Mouse (Mus musculus) Muller cell, postnatal 12 days (primary cell): Measurements from ENCODE around the gene Cacna2d1.

ENCODE experiments used
- DNase-seq: peaks from one replicate; pipeline ENCODE4 v3.0.0-alpha.2; 2015; ENCODE audit errors: inconsistent ontology term

The Cacna2d1 gene

DNA sequence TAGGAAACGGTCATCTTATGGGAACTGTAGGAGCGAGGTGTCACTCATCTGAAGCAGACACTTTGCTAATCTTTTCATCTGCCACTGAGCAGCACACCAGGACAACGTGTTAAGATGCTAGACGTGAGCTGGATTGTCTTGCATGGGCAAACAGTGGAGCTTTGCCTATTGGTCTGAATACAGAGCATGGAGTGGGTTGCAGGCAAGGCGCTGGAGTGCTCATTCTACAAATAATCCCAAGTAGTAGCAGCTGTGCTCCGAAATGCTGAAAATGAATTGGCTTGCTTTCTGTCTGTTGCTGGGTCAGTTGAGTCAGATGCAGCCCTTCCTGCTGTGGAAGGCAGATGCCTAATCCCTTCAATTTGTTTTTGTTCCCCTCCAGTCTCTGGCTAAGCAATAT lies 330.9 kb downstream of the Cacna2d1 start:
- DNase-seq: peak; percentile 16

DNA sequence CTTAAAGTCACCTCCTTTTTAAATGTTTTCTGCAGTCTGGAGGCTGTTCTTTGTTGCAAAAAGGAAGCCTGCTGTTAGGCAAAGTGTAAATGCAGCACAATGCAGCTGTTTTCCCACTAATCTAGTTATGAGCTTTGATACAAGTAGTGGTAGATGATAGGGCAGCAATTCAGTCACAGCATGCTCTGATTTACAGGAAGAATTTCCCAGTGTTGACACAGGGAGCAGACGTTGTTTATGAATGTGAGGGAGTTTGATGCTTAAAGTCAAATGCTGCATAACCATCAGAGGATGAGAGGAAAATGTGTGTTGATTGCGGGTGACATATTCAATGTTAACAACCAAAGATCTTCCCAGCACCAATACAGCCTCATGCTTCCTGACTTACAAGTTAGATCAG lies 342.6 kb downstream of the Cacna2d1 start:
- DNase-seq: no peak

DNA sequence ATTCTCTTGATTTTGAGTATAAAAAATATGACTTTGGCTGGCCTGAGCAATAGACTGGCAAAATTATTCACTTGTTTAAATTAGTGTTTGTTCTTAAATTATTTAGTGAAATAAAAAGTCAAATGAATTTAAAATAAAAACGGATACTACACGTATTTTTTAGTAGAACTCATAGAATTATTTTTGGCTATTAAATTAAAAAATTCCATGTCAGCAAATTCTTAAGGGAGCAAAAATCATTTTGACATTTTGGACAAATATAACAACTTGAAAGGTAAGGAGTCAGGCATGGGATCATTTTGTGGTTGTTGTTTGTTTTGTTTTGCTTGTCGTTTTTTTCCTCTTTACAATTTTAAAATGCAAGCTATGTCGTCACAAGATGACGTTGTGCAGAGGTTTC lies 346.7 kb downstream of the Cacna2d1 start:
- no peak for DNase-seq

DNA sequence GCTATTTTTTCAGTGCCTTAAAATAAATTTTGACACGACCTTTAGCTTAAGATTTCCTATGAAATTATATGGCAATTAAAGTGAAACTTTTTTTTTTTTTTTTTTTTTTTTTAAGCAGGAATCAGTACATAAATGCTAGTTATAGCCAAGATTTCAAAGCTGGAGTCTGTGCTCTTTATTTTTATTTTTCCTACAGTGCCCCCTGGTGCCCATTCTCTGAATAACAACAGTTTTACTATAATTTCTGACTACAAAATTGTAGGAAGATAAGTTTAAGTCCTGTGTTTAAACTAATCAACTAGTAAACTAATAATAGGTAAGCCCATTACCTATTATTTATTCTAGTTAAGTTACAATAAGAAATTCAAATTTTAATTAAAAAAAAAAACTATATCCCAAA lies 358.7 kb downstream of the Cacna2d1 start:
- DNase-seq: peak; percentile 27

DNA sequence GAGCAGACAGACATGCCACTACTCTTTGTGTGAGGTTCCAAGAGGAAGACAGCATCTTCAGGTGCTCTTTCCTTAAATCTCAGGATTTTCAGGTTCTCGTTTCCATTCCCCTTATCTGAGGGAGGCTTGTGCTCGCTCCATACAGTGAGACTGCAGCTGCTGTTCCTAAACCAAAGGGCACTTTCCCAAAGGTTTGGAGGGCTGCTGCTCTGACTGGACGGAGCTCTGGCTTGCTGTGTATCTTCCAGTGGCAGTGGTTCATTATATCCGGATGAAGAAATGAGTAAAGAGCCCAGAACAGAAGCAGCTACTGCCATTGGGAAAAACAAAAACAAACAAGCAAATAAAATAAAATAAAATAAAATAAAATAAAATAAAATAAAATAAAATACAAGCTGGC lies 359.3 kb downstream of the Cacna2d1 start:
- no peak for DNase-seq

DNA sequence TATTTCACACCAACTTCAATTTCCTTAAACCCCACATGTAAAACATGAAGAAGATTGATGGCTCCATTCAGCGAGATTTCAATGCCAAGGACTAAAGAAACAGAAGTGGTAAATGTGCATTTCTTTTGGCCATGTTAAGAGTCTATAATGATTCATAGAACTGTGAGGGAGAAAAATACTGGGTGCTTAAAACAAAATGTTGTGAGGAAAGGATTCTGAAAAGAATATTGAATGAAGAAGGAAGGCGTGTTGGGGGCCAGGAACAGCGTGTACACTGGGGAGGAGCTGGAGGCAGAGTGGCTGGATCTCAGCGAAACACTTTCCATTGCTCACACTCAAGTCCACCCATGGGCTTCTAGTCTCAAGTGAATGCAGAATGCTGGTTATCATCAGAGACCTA lies 360.2 kb downstream of the Cacna2d1 start:
- DNase-seq: no peak

DNA sequence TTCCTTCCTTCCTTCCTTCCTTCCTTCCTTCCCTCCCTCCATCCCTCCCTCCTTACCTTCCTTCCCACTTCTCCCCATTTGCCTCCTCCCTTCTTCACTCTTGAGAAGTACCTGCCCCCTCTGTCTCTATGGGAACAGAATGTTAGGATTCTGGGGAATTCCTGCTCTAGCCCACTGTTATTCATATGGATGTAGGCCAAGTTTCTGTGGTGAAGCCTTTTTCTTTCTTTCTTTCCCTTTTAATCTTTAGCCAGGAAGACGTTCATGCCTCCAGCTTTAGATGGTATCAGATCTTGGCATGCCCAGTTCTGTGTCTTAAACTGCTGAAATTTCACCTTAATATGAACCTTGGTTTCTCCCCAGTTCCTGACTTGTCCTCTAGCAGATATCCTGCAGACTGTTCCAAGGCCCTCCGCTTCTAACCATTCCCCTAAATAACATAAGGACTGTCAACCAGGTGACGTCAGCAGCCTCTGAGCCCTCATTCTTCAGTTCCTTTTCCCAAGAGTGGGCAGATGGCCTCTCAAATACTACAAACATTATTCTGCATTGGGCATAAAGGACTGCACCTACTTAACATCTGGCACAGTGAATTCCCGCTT lies 362.8 kb downstream of the Cacna2d1 start:
- peak; percentile 73 for DNase-seq

DNA sequence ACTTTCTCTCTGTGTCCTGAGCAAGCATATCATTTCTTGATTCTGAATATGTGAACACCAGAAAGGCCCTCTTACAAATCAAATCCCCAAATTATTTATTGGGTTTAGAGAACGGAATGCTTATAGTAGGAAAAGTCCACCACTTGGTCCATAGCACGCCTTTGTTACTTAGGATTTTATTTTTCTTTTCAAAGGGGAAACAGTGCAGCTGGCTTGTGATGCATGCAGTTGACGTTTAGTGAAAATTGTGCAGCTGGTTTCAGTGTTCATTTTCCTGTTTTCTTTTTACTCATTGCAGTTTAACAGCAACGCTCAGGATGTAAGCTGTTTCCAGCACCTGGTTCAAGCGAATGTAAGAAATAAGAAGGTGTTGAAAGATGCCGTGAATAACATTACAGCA lies 365.1 kb downstream of the Cacna2d1 start:
- DNase-seq: no peak

DNA sequence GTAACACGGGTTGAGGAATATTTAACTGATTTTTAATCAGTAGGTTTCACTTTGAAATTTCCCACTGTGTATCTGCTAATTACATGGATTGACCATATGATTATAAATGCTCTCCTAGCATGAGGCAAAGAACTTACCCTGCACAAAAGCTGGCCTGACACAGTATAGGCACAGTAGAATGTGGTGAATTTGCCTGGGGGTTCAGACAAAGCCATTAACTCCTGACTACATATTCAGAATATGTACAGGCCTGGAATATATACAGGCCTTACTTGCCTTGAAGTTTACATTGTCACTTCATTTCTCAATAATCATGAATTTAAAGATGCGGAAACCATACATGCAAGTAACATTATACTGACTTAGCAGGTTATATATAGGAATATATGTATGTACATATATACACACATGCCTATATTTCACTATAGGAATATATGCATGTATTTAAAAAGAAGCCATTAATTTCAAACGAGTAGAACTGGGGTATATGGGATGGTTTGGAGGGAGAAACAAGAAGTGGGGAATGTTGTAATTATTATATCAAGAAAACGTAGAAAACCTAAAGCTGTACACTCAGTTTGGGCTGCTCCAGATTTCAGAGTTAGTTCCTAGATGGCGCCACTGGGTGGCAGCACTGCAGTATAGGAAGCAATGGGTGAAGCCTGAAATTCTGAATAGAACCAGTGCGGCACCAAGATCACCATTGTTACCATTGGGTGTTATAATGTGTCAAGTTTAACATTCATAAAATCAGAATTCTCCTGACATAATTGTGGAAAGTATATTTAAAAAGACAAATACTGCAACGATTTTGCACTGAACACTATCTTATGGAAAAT lies 374.9 kb downstream of the Cacna2d1 start:
- peak; percentile 46 for DNase-seq

DNA sequence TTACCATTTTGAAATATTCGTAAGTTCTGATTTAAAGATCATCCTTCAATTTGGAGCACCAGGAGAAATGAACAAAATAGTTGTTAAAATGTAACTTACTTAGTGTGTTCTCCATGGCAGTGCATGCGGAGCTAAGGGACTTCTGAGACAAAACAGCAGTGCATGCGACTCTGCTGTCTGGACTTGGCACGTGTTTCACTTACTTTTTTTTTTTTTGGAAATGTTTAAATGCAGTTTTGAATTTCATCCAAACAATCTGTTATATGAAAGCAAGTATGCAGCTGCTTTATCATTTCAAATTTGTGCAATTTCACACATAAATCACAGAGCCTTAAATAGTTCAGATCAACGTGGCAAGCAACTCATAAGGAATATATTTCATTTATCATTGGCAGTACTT lies 379.8 kb downstream of the Cacna2d1 start:
- no peak for DNase-seq

DNA sequence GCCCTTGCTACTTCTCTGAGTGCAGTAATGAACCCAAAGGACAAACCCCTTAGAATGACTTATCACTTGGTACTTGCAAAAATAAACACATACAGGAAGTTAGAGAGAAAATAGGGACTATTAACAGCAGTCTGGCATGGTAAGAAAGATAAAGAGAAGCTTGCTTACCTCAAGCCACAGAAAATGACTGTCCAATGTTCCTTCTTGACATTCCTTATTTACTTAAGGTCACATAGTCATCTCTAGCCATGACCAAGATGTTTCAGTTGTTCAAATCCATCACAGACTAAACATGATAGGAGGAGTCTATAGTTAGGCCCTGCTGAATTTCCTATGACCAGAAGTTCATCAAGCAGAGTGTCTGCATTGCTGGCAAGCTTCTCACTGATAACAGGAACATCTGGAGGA lies 381.5 kb downstream of the Cacna2d1 start:
- no peak for DNase-seq

DNA sequence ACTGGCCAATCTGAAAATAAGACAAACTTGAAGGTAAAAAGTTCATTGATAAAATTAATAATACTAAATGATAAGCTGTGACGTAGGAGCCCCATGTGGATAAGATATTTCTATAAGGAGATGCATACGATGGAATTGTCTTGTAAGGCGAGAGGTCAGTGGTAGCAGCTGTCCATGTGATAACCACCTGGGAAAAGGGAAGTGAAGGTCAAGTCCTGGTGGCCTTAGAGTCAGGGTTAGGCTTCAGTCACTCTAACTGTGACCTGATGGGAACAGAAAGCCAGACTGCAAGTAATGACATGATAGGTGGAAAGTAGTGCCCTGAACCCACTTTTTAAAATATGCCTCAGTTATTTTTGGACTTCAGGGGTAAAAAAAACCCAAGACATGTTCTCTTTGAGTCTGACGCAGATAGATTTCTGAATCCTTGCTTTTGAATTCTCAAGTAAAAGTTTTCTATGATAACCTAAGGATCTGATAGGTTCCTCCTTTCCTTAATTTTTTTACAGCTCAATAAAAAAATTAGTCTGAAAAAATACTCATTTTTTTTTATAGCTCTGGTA lies 383.3 kb downstream of the Cacna2d1 start:
- no peak for DNase-seq

DNA sequence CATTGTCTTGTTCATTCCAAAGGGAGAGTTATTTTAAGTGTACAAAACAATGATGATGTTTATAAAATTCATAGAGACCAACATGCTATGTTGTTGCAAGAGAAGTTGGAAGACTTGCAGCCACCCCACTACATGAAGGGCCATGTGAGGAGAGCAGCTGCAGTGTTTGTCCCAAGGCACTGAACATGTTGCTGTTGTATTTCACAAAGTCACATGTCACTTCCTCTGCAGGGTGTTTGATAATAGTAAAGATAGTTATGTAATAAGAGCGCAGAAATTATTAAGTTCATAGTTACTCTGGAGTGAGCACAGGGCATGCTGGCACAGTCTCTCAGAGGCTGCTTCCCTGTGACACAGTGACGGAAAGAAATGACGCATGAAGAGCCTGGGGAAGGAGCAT lies 392.1 kb downstream of the Cacna2d1 start:
- DNase-seq: no peak

DNA sequence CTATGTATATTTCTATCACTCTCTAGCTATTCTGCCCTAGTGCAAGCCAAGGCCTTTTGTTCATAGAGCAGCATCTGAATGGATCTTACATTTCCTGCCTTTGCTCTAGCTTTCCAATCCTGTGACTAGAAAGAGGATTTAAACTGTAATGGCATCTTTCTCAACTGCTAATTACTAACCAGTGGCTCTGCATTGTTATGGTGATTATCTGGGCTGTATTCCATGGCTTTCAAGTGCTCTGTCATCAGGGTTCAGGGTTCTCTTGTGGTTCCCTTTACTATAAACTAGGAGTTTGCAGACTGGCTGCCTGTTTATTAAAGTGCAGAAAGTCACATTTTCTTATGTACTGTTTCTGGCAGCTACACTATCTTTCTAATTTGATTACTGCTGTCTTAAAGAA lies 410.9 kb downstream of the Cacna2d1 start:
- peak; percentile 52 for DNase-seq

DNA sequence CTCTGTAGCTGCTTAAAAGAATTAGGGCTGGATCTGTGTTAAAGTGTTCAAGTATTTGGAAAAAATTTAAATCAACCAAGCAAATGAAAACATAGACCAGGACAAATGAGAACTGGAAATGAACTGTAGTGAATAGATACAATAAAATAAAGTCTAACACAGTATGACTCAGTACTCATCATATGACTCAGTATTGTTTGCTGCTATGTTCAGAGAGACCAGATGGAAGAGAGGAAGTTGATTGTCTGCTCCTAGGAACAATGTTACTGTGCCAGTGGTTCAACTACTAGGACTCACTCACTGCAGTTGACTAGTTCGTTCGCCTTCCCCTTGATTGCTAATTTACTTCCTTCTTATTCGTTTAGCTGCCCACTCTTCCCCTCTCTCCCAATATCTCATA lies 421.3 kb downstream of the Cacna2d1 start:
- peak; percentile 67 for DNase-seq

DNA sequence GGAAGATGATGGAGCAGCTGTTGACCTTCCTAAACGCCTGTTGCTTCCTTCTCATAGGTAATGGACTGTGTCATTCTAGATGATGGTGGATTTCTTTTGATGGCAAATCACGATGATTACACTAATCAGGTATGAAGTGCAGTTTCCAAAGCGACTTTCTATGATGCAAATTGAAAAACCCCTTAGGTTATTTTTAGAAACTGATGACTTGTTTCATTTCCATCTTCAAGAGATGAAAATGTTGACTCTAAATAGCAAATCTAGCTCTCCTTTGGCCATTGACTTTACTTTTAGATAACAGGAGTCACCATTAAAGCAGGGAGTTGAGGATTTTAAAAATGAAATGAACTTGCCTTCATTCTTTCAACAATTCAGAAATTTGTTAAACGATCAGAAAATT lies 423.2 kb downstream of the Cacna2d1 start:
- no peak for DNase-seq

DNA sequence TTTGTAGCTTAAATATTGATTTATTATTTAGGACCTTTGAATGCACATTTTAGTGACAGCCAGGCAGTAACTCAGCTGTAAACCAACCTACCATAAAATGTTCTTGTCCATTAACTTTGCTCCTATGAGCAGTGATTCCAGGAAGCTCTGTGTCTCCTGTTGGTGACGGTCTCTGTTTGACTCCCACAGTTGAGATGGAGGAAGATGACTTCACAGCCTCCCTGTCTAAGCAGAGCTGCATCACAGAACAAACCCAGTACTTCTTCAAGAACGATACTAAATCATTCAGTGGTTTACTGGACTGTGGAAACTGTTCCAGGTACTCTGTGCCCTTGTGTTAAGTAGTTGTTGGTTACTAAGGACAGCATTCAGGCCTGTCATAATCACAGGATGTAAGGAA lies 427.6 kb downstream of the Cacna2d1 start:
- no peak for DNase-seq

DNA sequence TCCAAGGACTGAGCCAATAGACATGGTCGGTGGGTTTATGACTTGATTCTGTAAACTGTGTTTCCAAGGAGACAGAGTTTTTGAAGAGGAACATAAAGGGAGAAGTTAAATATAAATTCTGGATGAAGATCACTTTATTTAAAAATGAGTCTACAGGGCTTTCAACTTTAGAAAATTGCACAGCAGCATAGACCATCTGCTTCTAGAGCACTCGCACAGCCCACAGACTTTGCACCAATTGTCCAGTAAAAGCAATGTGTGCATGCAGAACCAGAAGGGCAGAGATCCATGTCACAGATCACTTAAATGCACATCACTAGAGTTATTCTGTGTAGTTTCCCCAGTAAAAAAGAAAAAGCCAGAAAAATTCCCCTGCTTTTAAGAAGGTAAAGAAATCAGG lies 428.7 kb downstream of the Cacna2d1 start:
- no peak for DNase-seq

DNA sequence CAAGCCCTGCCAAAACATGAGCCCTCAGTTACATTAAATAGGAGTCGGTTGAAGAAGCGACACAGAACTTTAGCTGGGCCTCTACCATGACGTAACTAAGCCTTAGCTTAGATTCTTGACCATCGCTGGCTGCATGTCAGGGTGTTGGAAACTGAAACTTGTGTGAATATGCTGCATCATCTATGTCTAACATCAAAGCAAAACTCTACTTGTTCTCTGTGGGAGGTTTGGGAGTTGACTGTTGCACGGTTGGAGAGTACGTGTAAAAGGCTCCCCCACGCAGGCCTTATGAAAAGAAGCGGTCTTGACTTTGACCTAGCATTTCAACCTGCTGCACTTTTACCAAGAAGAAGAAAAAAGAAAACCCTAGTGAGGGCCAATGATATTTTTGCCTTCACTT lies 436.2 kb downstream of the Cacna2d1 start:
- DNase-seq: no peak

DNA sequence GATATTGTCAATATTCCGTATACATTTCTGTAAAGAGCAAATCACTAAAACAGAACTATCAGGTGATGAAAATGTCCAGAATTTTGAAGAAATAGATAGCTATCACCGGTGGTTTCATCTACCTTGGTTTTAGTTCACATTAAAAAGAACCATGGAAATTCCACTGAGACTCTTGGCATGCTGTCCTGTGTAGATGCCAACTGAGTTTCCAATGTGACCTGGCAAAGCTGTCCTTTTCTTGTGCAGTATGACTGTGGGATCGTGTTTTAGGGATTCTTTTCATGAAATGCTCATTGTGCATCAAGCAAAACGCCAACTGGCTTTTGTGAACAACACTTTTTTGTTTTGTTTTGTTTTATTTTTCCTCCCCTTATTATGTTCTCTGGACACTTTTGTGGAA lies 439.5 kb downstream of the Cacna2d1 start:
- DNase-seq: peak; percentile 48

DNA sequence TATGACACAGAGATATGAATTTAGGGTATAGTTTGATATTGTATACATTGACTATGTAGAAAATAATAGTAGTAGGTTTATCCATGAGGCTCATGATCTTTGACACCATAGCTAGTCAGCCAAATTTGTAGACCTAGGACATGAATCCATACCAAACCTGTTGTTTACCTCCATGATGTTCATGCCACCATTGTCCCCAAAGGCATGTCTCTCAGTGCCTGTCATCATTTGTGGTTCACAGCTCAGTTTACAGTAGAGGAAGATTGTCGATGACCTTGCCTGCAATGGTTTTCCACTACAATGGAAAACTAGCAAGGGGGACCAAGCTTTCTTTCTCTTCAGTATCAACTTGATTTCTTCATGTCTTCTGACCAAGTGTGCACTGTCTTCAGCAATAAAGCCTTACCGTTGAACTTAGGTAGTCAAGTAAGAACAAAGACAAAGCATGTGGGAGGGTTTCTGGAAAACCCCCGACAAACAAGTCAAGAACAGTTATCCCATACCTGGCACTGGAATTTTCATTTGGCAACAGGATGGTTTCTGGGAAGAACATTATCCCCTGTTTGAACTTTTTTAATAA lies 441.9 kb downstream of the Cacna2d1 start:
- DNase-seq: no peak

DNA sequence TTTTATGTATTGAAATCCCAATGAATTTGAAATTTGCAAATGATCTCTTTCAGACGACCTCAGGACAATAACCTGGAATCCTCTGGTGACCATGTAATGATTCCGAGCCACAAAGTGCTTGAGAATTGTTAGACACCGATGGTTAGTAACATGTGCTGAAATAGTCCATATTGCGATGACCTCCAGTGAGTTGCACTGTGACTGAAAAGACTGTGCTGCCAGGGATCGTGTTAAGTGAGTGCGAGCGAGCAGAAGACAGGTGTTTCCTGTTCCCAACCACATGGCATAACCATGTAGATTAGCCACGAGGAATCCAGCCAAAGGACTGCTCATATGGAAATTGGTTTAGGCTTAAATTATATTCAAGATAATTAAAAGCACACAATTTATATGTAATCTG lies 475.5 kb downstream of the Cacna2d1 start:
- no peak for DNase-seq

DNA sequence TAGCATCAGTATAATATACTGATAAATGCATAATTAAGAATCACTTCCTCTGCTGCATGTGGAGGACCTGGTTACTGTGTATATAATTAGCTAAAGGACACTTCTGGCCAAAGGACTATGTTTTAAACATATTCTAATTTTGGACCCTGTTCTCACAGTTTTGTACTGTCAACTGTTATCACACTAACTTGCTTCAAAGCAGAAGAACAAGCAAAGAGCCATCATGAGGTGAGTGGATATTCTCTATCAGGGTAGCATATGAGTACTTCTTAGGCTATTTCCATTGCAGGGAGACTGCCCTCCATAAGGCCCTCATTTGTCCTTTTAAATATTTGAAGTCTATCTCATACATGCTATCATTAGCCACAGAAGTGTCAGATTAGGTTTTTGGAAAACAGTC lies 480.2 kb downstream of the Cacna2d1 start:
- no peak for DNase-seq
